Mouse (Mus musculus) kidney, adult 2 months (tissue): ENCODE measurements around the gene Traf3ip2.

Source experiments
- CTCF ChIP-seq: fragments of 200-500 bp; conservative IDR thresholded peaks from 2 replicates; pipeline ENCODE4 v1.5.1; 2011; ENCODE audit warnings: low read depth, mild to moderate bottlenecking, control low read depth, low read length, moderate library complexity, mixed read lengths; ENCODE audit not compliant: insufficient read depth, insufficient read length
- POLR2A ChIP-seq: fragments of 200-500 bp; IDR thresholded peaks from one replicate; pipeline ENCODE4 v1.6.1; 2011; ENCODE audit warnings: low read depth, low read length, control low read depth

- no peak for TF ChIP-seq CTCF
- TF ChIP-seq POLR2A: no peak
Measured at GRCm38 (mm10) chr10:39628799-39629517, 16.2 kb downstream of the Traf3ip2 start.
